Mouse (Mus musculus) thymus, adult 2 months (tissue): Measurements from ENCODE around the gene Bik.
A peak's percentile ranks its signal among the peaks of the same experiment; 100 is the strongest.

Source experiments
- CTCF ChIP-seq: fragments of 200-500 bp; IDR thresholded peaks from 2 replicates; pipeline ENCODE4 v1.5.1; 2012; ENCODE audit warnings: mild to moderate bottlenecking, control low read depth, low read length, moderate library complexity, borderline replicate concordance; ENCODE audit not compliant: control insufficient read depth, poor library complexity, insufficient read depth; ENCODE audit errors: extremely low read depth
- POLR2A ChIP-seq: fragments of 200-500 bp; IDR thresholded peaks from 2 replicates; pipeline ENCODE4 v1.6.1; 2012; ENCODE audit warnings: mild to moderate bottlenecking, low read length, control low read depth, moderate library complexity; ENCODE audit not compliant: control insufficient read depth, poor library complexity, insufficient read depth; ENCODE audit errors: extremely low read depth

DNA sequence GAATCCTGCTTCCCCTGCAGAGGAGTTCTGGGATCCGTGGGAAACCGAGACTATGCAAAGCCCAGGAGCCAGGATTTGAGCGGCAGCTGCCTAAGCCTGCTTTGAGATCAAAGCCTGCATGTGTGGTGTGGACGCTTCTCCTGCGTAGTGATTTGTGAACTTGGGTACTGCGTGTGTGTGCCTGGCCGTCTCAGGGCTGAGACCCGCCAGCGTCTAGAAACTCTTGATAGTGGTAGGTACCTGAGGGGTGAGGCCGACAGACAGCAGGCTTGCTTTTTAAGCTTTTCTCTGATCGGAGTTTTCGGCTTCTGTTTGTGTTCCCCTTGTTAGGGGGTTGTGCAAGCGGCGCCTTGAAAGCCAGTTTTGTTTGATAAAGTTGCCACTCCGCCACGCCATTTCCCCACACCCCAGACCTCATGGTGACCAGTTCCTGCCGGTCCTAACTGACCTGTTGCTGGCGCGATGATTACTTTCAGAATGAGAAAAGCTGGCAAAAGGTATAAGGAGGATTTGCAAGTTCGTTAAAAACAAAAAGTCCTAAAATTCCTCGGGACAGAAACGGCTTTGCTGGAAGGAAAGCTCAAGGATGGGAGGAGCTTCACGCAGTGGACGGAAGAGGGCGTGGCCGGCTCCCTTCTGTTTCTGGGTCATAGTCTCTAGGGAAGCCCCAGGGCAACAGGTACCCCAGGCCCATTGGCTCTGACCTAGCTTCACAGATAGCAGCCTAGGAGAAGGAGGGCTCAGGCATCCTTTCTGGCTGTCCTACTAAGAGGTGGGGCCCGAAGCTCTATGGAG is 37.4 kb downstream of the Bik start:
- TF ChIP-seq CTCF (no peak), POLR2A (peak; percentile 32; the same call in 1 of the 2 replicates)
